Mouse (Mus musculus) forebrain, embryonic 14.5 days (tissue): ENCODE data around the gene Gna14. TPM values are rescaled to one million over a fixed set of nuclear protein-coding genes. Genes with fewer than 3 reads are reported as not detected.

Source experiments
- ATAC-seq: fragments of 200-750 bp; cut with Nextera tagmentation; 2 replicates; pipeline ENCODE4 v1.8.0; 2017; ENCODE audit warnings: mild to moderate bottlenecking, moderate library complexity
- DNase-seq: peaks from one replicate; pipeline ENCODE4 v3.0.0-alpha.2; 2015; ENCODE audit warnings: low spot score
- H3K27ac ChIP-seq: fragments of 300-500 bp; sonication (generic); 2 replicates; pipeline ENCODE4 v1.5.1; 2014; ENCODE audit warnings: low read depth, mild to moderate bottlenecking, control low read depth, low read length, moderate library complexity
- H3K27me3 ChIP-seq: fragments of 300-500 bp; sonication (generic); replicated peaks from 2 replicates; pipeline ENCODE4 v1.6.1; 2014; ENCODE audit warnings: low read length, control low read depth, mixed read lengths; ENCODE audit not compliant: control insufficient read depth, insufficient read depth
- H3K36me3 ChIP-seq: fragments of 300-500 bp; sonication (generic); 2 replicates; pipeline ENCODE4 v1.6.1; 2014; ENCODE audit warnings: low read length, control low read depth; ENCODE audit not compliant: control insufficient read depth, insufficient read depth
- H3K4me1 ChIP-seq: fragments of 300-500 bp; sonication (generic); 2 replicates; pipeline ENCODE4 v1.6.1; 2014; ENCODE audit warnings: antibody characterized with exemption, low read length, control low read depth; ENCODE audit not compliant: control insufficient read depth, insufficient read depth
- H3K4me2 ChIP-seq: fragments of 300-500 bp; sonication (generic); 2 replicates; pipeline ENCODE4 v1.6.1; 2014; ENCODE audit warnings: mild to moderate bottlenecking, control low read depth, low read length
- H3K4me3 ChIP-seq: fragments of 300-500 bp; sonication (generic); 2 replicates; pipeline ENCODE4 v1.5.1; 2014; ENCODE audit warnings: low read depth, low read length, control low read depth
- H3K9ac ChIP-seq: fragments of 300-500 bp; sonication (generic); 2 replicates; pipeline ENCODE4 v1.6.1; 2014; ENCODE audit warnings: mild to moderate bottlenecking, low read length, control low read depth, moderate library complexity
- H3K9me3 ChIP-seq: fragments of 300-500 bp; sonication (generic); replicated peaks from 2 replicates; pipeline ENCODE4 v1.6.1; 2016; ENCODE audit warnings: low read length, control low read depth, mixed read lengths; ENCODE audit not compliant: control insufficient read depth
- WGBS: fragments of 180-500 bp; shearing (Covaris S2); extraction: QIAGEN DNeasy Blood & Tissue Kit; methylation state at CpG from one replicate; pipeline ENCODE4 v1.1.7; 2014; 5-methylcytosine and 5-hydroxymethylcytosine counted together
- polyA plus RNA-seq: library from polyadenylated mRNA; unstranded; fragments of >200 nt; fragmentation: Nextera tagmentation; extraction: Ambion mirVana; gene quantifications from 2 replicates; pipeline ENCODE4 v1.2.1, GENCODE M21; 2014

The Gna14 gene
- polyA plus RNA-seq, 1 experiment from 2014 or later, result 1.8 TPM

DNA sequence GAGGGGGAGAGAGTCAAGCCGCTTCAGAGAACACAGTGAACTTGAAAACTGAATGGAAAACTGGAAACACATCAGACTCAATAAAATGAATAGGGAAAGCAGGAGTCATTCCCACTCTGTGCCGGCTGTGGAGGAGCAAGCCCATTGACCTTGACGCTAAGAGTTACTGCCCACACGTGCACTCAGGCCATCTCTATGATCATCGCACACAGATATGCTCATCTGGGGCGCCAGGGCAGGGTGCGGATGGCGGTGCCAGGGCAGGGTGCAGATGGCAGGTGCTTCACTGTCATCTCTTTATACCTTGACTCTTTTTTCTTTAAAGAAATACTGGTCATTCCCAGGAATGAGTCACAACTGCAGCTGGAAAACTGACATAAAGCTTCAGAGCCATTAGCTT, 4.2 kb upstream of the Gna14 start:
- Histone ChIP-seq H3K4me2 (no peak overlapping the region), H3K9me3 (peaks cover 6% of the 10 kb centered on the region), H3K4me3 (no peak overlapping the region), H3K9ac (no peak overlapping the region), H3K4me1 (peaks cover 15% of the 10 kb centered on the region), H3K27ac (no peak overlapping the region), H3K36me3 (no peaks in the 10 kb centered on the region), H3K27me3 (0 out of 2 replicates have a peak, but pooled peaks cover 5% of the 10 kb centered on the region)
- 82% methylated on average over 8 of the region's 8 CpGs for WGBS
- DNase-seq, result no peak
- no peak for ATAC-seq

DNA sequence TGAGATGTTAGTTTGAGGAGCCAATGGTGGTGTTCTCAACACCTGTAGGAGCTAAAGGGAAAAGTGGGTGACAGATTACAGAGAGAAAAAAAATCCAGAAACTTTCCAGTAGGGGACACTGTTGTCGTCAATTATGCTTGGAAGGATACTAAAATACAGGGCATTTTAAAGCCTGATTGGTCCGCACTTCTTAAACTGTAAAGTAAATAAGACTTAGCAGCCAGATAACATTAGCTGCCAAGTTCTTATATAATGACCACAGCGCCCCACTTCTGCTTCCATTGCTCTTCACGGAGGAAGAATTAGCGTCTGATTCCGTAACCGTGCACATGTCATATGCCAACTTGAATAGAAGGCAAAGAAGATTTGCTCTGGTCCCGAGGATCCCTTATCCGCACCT, 683 bp upstream of the Gna14 start:
- Histone ChIP-seq H3K9me3 (no peaks in the 10 kb centered on the region), H3K27ac (no peak overlapping the region), H3K4me1 (peaks cover 15% of the 10 kb centered on the region), H3K9ac (0 out of 2 replicates have a peak overlapping the region, but pooled peaks have one; percentile 13), H3K36me3 (no peaks in the 10 kb centered on the region), H3K27me3 (peaks cover 7% of the 10 kb centered on the region; the same call in 1 of the 2 replicates), H3K4me3 (peak overlapping the region; percentile 29), H3K4me2 (peak overlapping the region; percentile 70)
- 18% methylated on average over 9 of the region's 9 CpGs for WGBS
- no peak for ATAC-seq
- DNase-seq, result peak; percentile 60

DNA sequence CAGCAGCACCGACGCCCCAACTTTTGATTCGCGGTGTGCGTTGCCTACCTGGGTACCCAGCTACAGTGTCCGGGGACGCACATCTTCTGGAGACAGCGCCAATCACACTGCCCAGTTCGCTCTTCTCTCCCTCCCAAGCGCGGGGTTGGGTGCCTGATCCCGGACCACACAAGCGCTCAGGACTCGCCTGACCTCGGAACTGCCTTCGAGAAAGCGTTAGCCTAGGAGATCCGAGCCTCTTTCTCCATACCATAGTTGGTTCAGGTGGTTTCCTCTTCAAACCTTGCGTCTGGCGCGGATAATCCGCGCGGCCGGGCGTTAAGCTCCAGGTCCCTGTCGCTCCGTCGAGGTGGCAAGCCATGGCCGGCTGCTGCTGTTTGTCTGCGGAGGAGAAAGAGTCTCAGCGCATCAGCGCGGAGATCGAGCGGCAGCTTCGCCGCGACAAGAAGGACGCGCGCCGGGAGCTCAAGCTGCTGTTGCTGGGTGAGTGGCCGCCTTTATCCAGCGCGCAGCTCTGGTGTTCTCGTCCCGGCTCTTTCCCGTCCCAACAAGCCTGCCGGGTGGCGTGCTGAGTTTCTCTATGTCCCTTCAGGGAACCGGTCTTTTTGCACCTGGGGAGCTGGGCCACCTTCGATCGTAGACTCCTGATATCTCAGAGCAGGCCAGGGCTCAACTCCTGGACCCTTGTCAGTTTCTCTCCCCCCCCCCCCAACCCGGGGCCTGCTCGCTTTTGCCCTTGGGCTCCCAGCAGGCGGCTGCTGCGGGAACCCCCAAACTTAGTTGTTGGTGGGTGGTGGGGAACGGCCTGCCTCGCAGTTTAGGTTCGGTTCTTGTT, 990 bp downstream of the Gna14 start:
- Histone ChIP-seq H3K9ac (peak overlapping the region; percentile 49; the same call in 1 of the 2 replicates), H3K9me3 (no peaks in the 10 kb centered on the region), H3K27me3 (peaks cover 7% of the 10 kb centered on the region; the same call in 1 of the 2 replicates), H3K4me2 (peak overlapping the region; percentile 70), H3K4me1 (peaks cover 15% of the 10 kb centered on the region), H3K4me3 (peak overlapping the region; percentile 29), H3K36me3 (no peaks in the 10 kb centered on the region), H3K27ac (no peak overlapping the region)
- WGBS, result 2% methylated on average over 60 of the region's 61 CpGs
- ATAC-seq (peak; percentile 30), DNase-seq (peak; percentile 60)

DNA sequence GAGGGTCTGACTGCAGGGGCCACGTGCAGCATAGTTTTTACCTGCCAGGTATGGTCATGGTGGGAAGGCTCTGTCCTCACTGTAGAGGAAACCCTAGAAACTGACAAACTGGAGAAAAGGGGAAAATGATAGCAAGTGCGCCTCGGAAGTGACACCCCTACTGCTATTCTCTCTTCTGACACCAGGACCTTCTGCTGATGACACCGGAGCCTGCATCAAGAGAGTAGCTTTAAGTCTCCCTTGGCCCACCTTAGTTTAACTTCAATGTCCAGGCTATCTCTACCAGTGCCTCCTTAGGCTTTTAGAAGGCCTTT, 1.6 kb downstream of the Gna14 start:
- Histone ChIP-seq H3K27me3 (peaks cover 7% of the 10 kb centered on the region; the same call in 1 of the 2 replicates), H3K4me2 (peak overlapping the region; percentile 70), H3K4me1 (peaks cover 15% of the 10 kb centered on the region), H3K9me3 (no peaks in the 10 kb centered on the region), H3K36me3 (no peaks in the 10 kb centered on the region), H3K4me3 (no peak overlapping the region), H3K9ac (no peak overlapping the region), H3K27ac (no peak overlapping the region)
- 25% methylated on average over 4 of the region's 4 CpGs for WGBS
- no peak for ATAC-seq
- no peak for DNase-seq

DNA sequence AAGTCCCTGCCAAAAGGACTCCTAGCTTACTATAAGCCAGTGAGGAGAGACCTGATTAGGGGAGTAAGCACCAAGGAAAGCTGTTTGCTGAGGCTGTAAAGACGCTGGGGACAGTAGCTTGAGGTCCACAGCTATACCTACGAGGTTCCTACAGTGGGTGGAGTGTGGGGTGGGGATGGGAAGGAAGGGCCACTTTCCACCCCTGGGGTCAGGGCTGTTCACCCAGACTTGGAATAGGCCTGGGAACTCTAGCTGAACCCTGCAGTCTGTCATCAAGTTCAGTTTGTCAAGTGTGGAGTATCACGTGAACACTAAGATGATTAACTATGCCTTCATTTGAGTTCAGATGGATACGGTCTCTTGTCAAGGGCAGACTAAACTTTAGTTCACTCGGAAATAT, 2.3 kb downstream of the Gna14 start:
- 46% methylated on average over 5 of the region's 5 CpGs for WGBS
- H3K9me3 ChIP-seq, result no peaks in the 10 kb centered on the region
- no peak for DNase-seq

DNA sequence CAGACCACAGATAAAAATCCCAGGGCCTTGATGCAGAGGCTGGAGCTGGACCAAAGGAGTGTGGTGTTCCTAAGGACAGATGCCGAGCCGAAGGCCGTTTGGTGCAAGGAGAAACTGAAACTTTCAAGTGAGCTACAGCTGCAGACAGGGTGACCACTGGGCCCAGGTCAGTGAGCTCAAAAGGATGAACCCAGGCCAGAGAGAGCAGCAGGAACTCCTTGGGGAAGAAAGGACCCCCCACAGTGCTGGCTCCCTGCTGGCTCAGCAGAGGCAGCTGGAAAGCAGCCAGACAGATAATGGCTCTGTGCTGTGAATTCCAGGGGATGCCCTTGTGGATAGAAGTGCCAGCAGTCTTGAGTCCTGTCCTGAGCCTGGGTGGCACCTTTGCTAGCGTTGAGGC, 3.7 kb downstream of the Gna14 start:
- H3K27me3 ChIP-seq, result peaks cover 7% of the 10 kb centered on the region; the same call in 1 of the 2 replicates
- no peaks in the 10 kb centered on the region for H3K36me3 ChIP-seq
- H3K4me2 ChIP-seq, result no peak overlapping the region
- H3K9me3 ChIP-seq, result no peaks in the 10 kb centered on the region
- H3K9ac ChIP-seq, result no peak overlapping the region
- H3K27ac ChIP-seq, result no peak overlapping the region
- ATAC-seq (no peak), DNase-seq (peak; percentile 19)
- WGBS, result 60% methylated on average over 4 of the region's 4 CpGs
- H3K4me1 ChIP-seq, result peaks cover 15% of the 10 kb centered on the region
- no peak overlapping the region for H3K4me3 ChIP-seq

More for the DNA sequence above, 2.3 kb downstream of the Gna14 start:
- H3K4me2 ChIP-seq, result no peak overlapping the region
- peaks cover 15% of the 10 kb centered on the region for H3K4me1 ChIP-seq
- no peaks in the 10 kb centered on the region for H3K36me3 ChIP-seq
- no peak for ATAC-seq
- H3K27me3 ChIP-seq, result peaks cover 7% of the 10 kb centered on the region; the same call in 1 of the 2 replicates
- no peak overlapping the region for H3K27ac ChIP-seq
- H3K9ac ChIP-seq, result no peak overlapping the region
- H3K4me3 ChIP-seq, result no peak overlapping the region

DNA sequence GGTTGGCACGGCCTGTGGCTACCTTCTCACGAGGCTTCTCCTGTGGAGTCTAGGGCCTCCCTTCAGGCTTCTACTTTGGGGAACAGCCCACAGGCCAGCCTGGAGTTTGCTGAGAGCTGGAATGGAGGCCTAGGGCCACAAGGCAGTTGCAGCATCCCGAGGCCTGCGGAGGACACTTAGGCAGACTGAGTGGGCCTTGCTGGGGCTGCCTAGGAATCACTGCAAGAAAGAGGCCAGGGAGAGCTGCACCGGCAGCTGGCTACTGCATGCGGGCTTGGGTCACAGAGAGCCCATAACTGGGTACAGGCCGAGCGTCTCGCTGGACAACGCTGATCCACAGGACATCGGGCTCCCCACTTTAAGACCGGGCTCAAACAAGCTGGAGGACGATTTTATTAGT, 4.3 kb downstream of the Gna14 start:
- Histone ChIP-seq H3K27ac (no peak overlapping the region), H3K4me2 (no peak overlapping the region), H3K27me3 (peaks cover 7% of the 10 kb centered on the region; the same call in 1 of the 2 replicates), H3K4me1 (peaks cover 15% of the 10 kb centered on the region), H3K36me3 (no peaks in the 10 kb centered on the region), H3K9ac (no peak overlapping the region), H3K4me3 (no peak overlapping the region), H3K9me3 (no peaks in the 10 kb centered on the region)
- 59% methylated on average over 13 of the region's 13 CpGs for WGBS
- DNase-seq (no peak), ATAC-seq (no peak)

DNA sequence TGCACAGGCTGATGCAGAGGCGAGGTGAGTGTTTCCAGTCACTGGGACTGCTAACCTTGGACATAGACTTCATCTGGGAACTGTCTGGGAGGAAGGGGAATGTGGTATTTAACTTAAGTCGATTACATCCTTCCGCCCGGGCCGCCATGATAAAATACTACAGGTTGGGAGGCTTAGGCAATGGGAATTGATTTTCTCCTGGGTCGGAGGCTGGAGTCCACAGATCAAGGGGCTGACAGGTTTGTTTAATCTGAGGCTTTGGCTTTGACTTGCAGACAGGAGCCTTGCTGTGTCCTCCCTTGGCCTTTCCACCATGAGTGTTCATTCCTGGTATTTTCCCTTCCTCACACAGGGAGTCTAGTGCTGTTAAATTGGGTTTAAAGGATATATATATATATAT, 5.8 kb downstream of the Gna14 start:
- H3K36me3 ChIP-seq, result no peaks in the 10 kb centered on the region
- peaks cover 2% of the 10 kb centered on the region; the same call in 1 of the 2 replicates for H3K27me3 ChIP-seq
- no peak for DNase-seq
- H3K4me3 ChIP-seq, result no peak overlapping the region
- no peaks in the 10 kb centered on the region for H3K9me3 ChIP-seq
- WGBS, result 92% methylated on average over 6 of the region's 6 CpGs
- H3K27ac ChIP-seq, result no peak overlapping the region
- no peak overlapping the region for H3K9ac ChIP-seq
- ATAC-seq, result no peak
- no peaks in the 10 kb centered on the region; the same call in 1 of the 2 replicates for H3K4me1 ChIP-seq
- H3K4me2 ChIP-seq, result no peak overlapping the region

DNA sequence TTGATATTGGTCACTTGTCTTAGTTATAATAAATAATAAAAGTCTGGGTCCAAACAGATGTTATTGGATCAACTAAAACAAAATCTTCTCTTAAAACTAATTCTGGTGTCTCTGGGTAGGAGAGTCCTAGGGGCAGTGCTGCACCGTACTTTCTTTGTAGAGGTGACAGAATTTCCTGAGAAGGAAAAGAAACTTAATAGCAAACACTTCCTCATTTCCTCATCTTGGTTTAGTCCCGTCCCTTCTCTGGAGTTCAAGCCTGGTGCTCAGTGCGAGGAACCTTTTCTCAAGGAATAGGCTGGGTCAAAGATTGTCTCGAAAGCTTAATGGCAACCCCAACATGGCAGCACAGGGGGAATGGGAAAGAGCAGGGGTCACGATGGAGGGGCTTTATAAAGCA, 7.8 kb downstream of the Gna14 start:
- WGBS, result 92% methylated on average over 5 of the region's 5 CpGs

More for the DNA sequence above, 7.8 kb downstream of the Gna14 start:
- H3K27ac ChIP-seq, result no peak overlapping the region
- no peaks in the 10 kb centered on the region for H3K9me3 ChIP-seq
- no peaks in the 10 kb centered on the region for H3K36me3 ChIP-seq
- H3K4me1 ChIP-seq, result no peaks in the 10 kb centered on the region
- ATAC-seq (no peak), DNase-seq (no peak)
- H3K4me2 ChIP-seq, result no peak overlapping the region
- H3K4me3 ChIP-seq, result no peak overlapping the region
- H3K27me3 ChIP-seq, result 0 out of 2 replicates have a peak, but pooled peaks cover 2% of the 10 kb centered on the region
- H3K9ac ChIP-seq, result no peak overlapping the region
